Mouse (Mus musculus): Measurements from ENCODE around the gene Erf. TPM values are rescaled to one million over a fixed set of nuclear protein-coding genes. Genes with fewer than 3 reads are reported as not detected.
"Not testable (repeated sequence)": the region's sequence is repeated elsewhere in the genome, so short reads cannot be mapped to it uniquely, and the experiment has no call there.

The Erf gene
- polyA plus RNA-seq, 1 experiment from 2014 or later = 3.7 TPM

DNA sequence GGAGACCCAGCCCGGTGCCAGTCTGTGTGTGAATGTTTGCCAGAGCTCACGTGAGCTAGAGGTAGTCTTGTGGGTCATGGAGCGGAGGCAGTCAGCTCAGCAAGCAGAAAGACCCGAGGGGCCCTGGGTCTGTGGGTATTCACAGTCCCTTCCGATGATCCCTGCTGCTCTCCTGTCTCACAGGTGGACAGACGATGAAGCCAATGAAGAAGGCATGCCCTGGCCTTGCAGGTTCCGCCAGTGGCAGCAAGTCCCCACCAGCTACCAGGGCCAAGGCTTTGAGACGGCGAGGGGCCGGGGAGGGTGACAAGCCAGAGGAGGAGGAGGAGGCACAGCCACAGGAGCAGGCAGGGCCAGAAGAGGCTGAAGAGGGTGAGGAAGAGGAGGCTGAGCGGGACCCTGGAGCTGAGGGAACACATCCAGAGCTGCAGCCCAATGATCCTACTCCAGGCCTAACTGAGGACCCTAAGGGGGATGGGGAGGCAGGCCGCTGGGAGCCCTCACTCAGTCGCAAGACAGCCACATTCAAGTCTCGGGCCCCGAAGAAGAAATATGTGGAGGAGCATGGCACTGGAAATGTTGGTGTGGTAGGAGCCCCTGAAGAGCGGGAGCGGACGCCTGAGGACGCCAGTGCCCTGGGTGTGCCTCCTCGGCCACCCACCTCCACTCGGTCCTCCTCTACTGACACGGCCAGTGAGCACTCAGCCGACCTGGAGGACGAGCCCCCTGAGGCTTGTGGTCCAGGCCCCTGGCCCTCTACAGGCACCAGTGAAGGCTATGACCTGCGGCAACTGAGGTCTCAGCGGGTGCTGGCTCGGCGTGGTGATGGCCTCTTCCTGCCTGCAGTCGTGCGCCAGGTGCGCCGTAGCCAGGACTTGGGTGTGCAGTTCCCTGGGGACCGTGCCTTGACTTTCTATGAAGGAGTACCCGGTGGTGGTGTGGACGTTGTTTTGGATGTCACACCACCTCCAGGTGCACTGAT, 20.4 kb upstream of the Erf start:
- H3K9me3 ChIP-seq (ENCODE audit: control insufficient read depth, low read length) = no peaks in the 10 kb centered on the region
- no peak overlapping the region for H3K4me3 ChIP-seq (ENCODE audit: low read length)
- no peak for ATAC-seq
- no peaks in the 10 kb centered on the region for H3K27me3 ChIP-seq (replicated peaks; ENCODE audit: control insufficient read depth, insufficient read depth, low read length)
- peaks cover 30% of the 10 kb centered on the region for H3K4me1 ChIP-seq (ENCODE audit: control insufficient read depth, insufficient read depth, low read depth, low read length)
- WGBS = 90% methylated on average over 35 of the region's 35 CpGs
- H3K4me2 ChIP-seq (ENCODE audit: low read length) = no peak overlapping the region
- peaks cover 22% of the 10 kb centered on the region; the same call in 1 of the 2 replicates for H3K36me3 ChIP-seq (ENCODE audit: control insufficient read depth, insufficient read depth, low read length)
- H3K27ac ChIP-seq (ENCODE audit: low read depth, low read length) = no peak overlapping the region
- no peak overlapping the region for H3K9ac ChIP-seq (ENCODE audit: low read depth, low read length)

DNA sequence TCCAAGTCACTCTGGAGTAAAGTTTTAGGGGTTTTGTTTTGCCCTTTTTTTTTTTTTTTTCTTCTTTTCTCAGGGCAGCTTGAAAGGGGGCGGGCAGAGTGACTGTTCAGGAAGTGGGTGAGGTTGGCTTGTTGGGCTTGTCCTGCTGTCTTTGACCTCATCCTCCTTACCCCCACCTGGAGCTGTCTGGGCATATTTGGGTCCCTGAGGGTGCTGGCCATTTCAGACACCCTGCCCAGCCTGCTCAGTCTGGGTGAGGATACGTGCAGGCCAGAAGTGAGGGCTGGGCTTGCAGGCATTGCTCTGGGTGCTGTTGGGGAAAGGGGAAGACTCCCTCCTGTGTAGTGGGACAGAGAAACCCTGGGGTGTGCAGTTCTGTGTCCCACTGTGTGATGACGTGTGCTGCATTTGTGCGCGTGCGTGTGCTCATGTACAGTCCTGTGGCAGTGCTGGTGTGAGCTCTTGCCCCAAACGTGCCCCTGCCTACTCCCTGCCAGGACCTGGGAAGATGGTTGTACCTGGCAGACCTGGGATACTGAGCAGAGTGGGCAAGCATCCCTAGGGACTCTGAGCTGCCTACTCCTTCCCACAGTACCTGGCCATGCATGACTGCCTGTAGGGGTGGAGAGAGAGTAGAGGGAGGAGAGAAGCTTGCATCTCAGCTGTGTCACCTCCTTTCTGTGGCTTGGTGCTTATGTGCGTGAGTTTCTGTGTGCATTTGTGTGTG, 19.1 kb upstream of the Erf start:
- no peak for ATAC-seq
- no peaks in the 10 kb centered on the region; the same call in 1 of the 2 replicates for H3K27me3 ChIP-seq (replicated peaks; ENCODE audit: control insufficient read depth, insufficient read depth, low read length)
- no peak overlapping the region for H3K27ac ChIP-seq (ENCODE audit: low read depth, low read length)
- H3K4me2 ChIP-seq (ENCODE audit: low read length) = peak overlapping the region; percentile 68
- H3K9me3 ChIP-seq (ENCODE audit: control insufficient read depth, low read length) = no peaks in the 10 kb centered on the region
- H3K9ac ChIP-seq (ENCODE audit: low read depth, low read length) = peak overlapping the region; percentile 43; the same call in 1 of the 2 replicates
- peaks cover 25% of the 10 kb centered on the region for H3K4me1 ChIP-seq (ENCODE audit: control insufficient read depth, insufficient read depth, low read depth, low read length)
- peaks cover 22% of the 10 kb centered on the region; the same call in 1 of the 2 replicates for H3K36me3 ChIP-seq (ENCODE audit: control insufficient read depth, insufficient read depth, low read length)
- 80% methylated on average over 8 of the region's 8 CpGs for WGBS
- peak overlapping the region; percentile 9; the same call in 1 of the 2 replicates for H3K4me3 ChIP-seq (ENCODE audit: low read length)

DNA sequence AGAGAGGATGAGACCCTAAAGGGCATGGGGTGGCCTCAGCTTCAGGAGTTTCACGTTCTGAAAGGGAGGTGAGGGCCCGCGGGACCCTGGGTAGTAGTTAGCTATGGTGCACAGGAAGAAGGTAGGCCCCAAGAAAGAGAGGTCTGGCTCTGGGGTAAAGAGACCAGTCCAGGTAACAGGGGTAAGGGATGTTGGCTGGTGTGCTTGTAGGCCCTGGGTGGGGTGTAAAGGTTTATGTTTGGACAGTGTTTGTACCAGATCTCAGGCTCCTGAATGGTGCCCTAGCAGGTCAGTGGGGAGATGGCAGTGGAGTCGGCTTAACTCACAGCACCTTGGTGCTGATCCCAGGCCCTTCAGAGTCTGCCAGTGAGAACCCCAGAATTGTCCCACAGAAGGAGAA, 18.5 kb upstream of the Erf start:
- H3K36me3 ChIP-seq (ENCODE audit: control insufficient read depth, insufficient read depth, low read length) = peaks cover 22% of the 10 kb centered on the region; the same call in 1 of the 2 replicates
- WGBS = 46% methylated on average over 4 of the region's 4 CpGs
- H3K4me2 ChIP-seq (ENCODE audit: low read length) = peak overlapping the region; percentile 68
- H3K4me1 ChIP-seq (ENCODE audit: control insufficient read depth, insufficient read depth, low read depth, low read length) = peaks cover 24% of the 10 kb centered on the region
- peak overlapping the region; percentile 92 for H3K9ac ChIP-seq (ENCODE audit: low read depth, low read length)
- no peaks in the 10 kb centered on the region for H3K9me3 ChIP-seq (ENCODE audit: control insufficient read depth, low read length)
- no peaks in the 10 kb centered on the region; the same call in none of the 2 replicates for H3K27me3 ChIP-seq (replicated peaks; ENCODE audit: control insufficient read depth, insufficient read depth, low read length)
- peak overlapping the region; percentile 54; the same call in 1 of the 2 replicates for H3K27ac ChIP-seq (ENCODE audit: low read depth, low read length)
- peak overlapping the region; percentile 83 for H3K4me3 ChIP-seq (ENCODE audit: low read length)
- ATAC-seq = no peak

DNA sequence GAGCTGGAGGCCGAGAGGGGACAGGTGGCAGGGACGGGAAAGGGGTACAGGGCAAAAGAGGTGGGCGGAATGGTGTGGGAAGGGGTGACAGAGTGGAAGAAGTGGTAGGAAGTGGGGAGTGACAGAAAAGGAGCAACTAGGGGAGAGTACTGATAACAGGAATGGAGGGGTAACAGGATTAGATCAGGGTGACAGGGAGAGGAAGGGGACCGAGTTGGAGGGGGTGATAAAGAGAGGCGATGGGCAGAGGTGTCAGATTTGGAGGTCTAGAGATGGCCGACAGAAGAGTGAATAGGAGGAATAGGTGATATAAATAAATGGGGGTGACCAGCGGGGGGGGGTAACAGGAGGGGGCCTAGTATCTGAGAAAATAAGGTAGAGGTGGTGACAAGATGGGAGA, 18.0 kb upstream of the Erf start:
- peaks cover 22% of the 10 kb centered on the region; the same call in 1 of the 2 replicates for H3K36me3 ChIP-seq (ENCODE audit: control insufficient read depth, insufficient read depth, low read length)
- peak overlapping the region; percentile 87 for H3K27ac ChIP-seq (ENCODE audit: low read depth, low read length)
- peak overlapping the region; percentile 83 for H3K4me3 ChIP-seq (ENCODE audit: low read length)
- H3K9me3 ChIP-seq (ENCODE audit: control insufficient read depth, low read length) = no peaks in the 10 kb centered on the region
- 2% methylated on average over 7 of the region's 7 CpGs for WGBS
- no peaks in the 10 kb centered on the region; the same call in none of the 2 replicates for H3K27me3 ChIP-seq (replicated peaks; ENCODE audit: control insufficient read depth, insufficient read depth, low read length)
- peak overlapping the region; percentile 68 for H3K4me2 ChIP-seq (ENCODE audit: low read length)
- ATAC-seq = no peak
- peaks cover 20% of the 10 kb centered on the region for H3K4me1 ChIP-seq (ENCODE audit: control insufficient read depth, insufficient read depth, low read depth, low read length)
- peak overlapping the region; percentile 92 for H3K9ac ChIP-seq (ENCODE audit: low read depth, low read length)

DNA sequence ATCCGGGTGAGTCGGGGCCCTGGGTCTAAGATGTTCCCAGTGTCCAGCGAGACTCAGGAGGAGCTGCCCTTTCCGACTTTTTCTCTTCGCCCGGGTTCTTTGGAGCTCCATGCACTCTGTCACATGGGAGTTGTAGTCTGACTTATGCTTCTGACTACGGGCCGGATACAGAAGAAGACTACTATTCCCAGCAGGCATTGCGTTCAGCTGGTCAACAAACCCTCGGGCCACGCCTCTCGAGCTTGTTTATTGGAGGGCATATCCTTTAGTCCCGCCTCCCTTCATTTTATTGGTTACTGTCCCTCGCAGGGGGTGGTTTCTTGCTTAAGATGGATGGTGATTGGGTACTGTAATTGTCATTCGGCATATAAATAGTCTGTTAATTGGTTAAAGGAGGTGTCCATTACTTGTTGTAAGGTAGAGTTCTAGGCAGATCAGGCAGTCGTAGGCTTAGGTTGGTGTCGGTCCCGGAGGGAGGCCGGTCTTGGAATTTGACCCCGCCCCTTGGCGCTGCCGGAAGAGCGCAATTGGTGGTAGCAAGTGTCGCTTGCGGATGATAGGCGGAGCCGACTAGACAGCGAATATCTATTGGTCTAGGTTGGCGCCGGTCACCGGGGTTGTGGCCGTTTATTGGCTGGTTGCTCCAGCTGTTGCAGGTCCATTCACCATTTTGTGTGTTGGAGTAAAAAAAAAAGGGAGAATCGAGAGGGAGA, 17.3 kb upstream of the Erf start:
- no peaks in the 10 kb centered on the region; the same call in none of the 2 replicates for H3K27me3 ChIP-seq (replicated peaks; ENCODE audit: control insufficient read depth, insufficient read depth, low read length)
- peaks cover 16% of the 10 kb centered on the region; the same call in 1 of the 2 replicates for H3K36me3 ChIP-seq (ENCODE audit: control insufficient read depth, insufficient read depth, low read length)
- H3K4me3 ChIP-seq (ENCODE audit: low read length) = peak overlapping the region; percentile 83
- H3K9ac ChIP-seq (ENCODE audit: low read depth, low read length) = peak overlapping the region; percentile 92
- H3K27ac ChIP-seq (ENCODE audit: low read depth, low read length) = peak overlapping the region; percentile 97
- 1% methylated on average over 33 of the region's 33 CpGs for WGBS
- H3K9me3 ChIP-seq (ENCODE audit: control insufficient read depth, low read length) = no peaks in the 10 kb centered on the region
- ATAC-seq = peak; percentile 96
- peak overlapping the region; percentile 79 for H3K4me2 ChIP-seq (ENCODE audit: low read length)
- H3K4me1 ChIP-seq (ENCODE audit: control insufficient read depth, insufficient read depth, low read depth, low read length) = peaks cover 19% of the 10 kb centered on the region

DNA sequence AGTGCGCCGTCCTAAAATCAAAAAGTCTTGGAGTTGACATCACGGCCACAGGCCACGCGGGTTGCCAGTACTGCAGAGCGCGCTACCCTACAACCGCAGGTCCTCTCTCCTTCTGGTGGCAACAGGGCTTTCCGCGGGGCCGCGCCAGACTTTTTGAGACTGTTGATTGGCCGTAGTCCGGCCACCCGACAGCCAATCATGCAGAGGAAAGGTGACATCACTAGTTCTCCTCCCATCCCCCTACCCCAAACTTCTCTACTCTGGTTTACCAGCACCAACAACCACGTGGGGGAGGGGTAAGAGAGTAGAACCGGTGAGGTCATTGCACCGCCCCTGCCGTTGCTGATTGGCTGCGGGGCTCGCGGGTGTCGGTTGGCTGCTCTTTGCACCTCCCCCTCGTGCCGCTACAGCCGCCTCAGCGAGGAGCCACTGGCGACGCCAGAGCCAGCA, 16.8 kb upstream of the Erf start, which contains the start of gene Cic:
Gene Cic, plus strand, starts transcription at position 404 of the 450 bp plus-strand sequence.
- Histone ChIP-seq H3K27ac (ENCODE audit: low read depth, low read length) (peak within 1 kb of the TSS; percentile 97), H3K36me3 (ENCODE audit: control insufficient read depth, insufficient read depth, low read length) (peaks cover 12% of the 10 kb centered on the region; the same call in 1 of the 2 replicates), H3K4me2 (ENCODE audit: low read length) (peak within 1 kb of the TSS; percentile 79), H3K4me3 (ENCODE audit: low read length) (peak within 1 kb of the TSS; percentile 83), H3K27me3 (replicated peaks; ENCODE audit: control insufficient read depth, insufficient read depth, low read length) (no peaks in the 10 kb centered on the region; the same call in none of the 2 replicates), H3K4me1 (ENCODE audit: control insufficient read depth, insufficient read depth, low read depth, low read length) (peaks cover 19% of the 10 kb centered on the region), H3K9ac (ENCODE audit: low read depth, low read length) (peak within 1 kb of the TSS; percentile 92), H3K9me3 (ENCODE audit: control insufficient read depth, low read length) (no peaks in the 10 kb centered on the region)
- 0% methylated on average over 29 of the region's 29 CpGs for WGBS
- ATAC-seq = peak; percentile 88

DNA sequence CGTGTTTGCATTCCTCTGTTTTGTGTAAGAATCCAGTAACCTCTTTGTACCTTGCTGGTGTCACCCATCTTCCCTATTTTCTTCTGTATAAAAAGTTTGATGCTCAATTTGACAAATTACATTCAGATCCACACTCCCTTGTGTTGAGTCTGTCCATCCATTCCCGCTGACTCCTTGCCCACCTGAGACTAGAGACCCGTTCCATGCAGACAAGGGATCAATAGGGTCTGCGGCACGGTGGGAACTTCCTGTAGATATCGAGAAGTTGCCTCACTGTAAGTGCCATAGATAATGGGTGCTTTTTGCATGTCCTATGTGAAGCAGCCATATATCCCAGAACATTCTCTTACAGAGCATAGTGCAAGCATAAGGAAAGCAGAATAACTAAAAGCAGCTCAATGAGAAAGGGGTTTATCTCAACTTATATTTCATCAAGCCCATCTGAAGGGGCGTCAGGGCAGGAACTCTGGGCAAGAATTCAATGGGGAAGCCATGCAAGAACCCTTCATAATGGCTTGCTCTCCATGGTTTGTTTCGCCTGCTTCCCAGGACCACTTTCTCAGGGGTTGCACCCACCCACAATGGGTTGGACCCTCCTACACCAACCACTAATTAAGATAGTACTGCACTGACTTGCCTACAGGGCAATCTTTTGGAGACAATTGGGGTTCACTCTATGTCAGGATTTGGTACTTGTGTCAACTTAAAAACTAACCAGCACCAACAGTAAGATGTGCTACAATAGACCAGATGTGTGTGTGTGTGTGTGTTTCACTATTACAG, 15.8 kb upstream of the Erf start:
- no peak for ATAC-seq
- Histone ChIP-seq H3K9me3 (ENCODE audit: control insufficient read depth, low read length) (no peaks in the 10 kb centered on the region), H3K27ac (ENCODE audit: low read depth, low read length) (no peak overlapping the region), H3K4me2 (ENCODE audit: low read length) (peak overlapping the region; percentile 79), H3K9ac (ENCODE audit: low read depth, low read length) (no peak overlapping the region; the same call in 1 of the 2 replicates), H3K4me1 (ENCODE audit: control insufficient read depth, insufficient read depth, low read depth, low read length) (peaks cover 19% of the 10 kb centered on the region), H3K36me3 (ENCODE audit: control insufficient read depth, insufficient read depth, low read length) (peaks cover 3% of the 10 kb centered on the region; the same call in 1 of the 2 replicates), H3K4me3 (ENCODE audit: low read length) (no peak overlapping the region), H3K27me3 (replicated peaks; ENCODE audit: control insufficient read depth, insufficient read depth, low read length) (no peaks in the 10 kb centered on the region; the same call in none of the 2 replicates)
- WGBS = 92% methylated on average over 8 of the region's 8 CpGs

DNA sequence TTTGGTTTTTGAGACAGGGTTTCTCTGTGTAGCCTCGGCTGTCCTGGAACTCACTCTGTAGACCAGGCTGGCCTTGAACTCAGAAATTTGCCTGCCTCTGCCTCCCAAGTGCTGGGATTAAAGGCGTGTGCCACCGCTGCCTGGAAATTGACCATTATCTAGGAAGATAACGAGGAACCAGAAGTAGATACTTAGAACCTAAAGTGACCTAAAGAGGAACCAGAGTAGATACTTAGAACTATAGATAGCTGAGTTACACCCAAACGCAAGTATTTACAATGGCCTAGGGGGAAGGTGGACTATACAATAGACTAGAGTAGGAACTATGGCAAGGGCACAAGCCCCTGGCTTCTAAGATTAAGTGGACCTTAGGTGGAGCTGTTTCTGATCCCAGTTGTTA, 15.2 kb upstream of the Erf start:
- ATAC-seq; H3K9me3 ChIP-seq (ENCODE audit: control insufficient read depth, low read length); H3K4me2 ChIP-seq (ENCODE audit: low read length); H3K27me3 ChIP-seq (replicated peaks; ENCODE audit: control insufficient read depth, insufficient read depth, low read length); H3K4me3 ChIP-seq (ENCODE audit: low read length); H3K27ac ChIP-seq (ENCODE audit: low read depth, low read length); H3K36me3 ChIP-seq (ENCODE audit: control insufficient read depth, insufficient read depth, low read length); H3K9ac ChIP-seq (ENCODE audit: low read depth, low read length): not testable (repeated sequence)
- H3K4me1 ChIP-seq (ENCODE audit: control insufficient read depth, insufficient read depth, low read depth, low read length) = peaks cover 19% of the 10 kb centered on the region
- 94% methylated on average over 5 of the region's 5 CpGs for WGBS

Data from hindbrain, embryonic 16.5 days (tissue).